Mouse (Mus musculus) hindbrain, embryonic 12.5 days (tissue): ENCODE results near the gene Lce3c. TPM values are rescaled to one million over a fixed set of nuclear protein-coding genes. Genes with fewer than 3 reads are reported as not detected.

Source experiments
- ATAC-seq: fragments of 200-750 bp; cut with Nextera tagmentation; 2 replicates; pipeline ENCODE4 v1.8.0; 2017; ENCODE audit warnings: moderate TSS enrichment; ENCODE audit not compliant: low FRiP score
- H3K27ac ChIP-seq: fragments of 300-500 bp; sonication (generic); 2 replicates; pipeline ENCODE4 v1.5.1; 2016; ENCODE audit warnings: mild to moderate bottlenecking
- H3K27me3 ChIP-seq: fragments of 300-500 bp; sonication (generic); 2 replicates; pipeline ENCODE4 v1.6.1; 2016; ENCODE audit warnings: mild to moderate bottlenecking
- H3K36me3 ChIP-seq: fragments of 300-500 bp; sonication (generic); 2 replicates; pipeline ENCODE4 v1.6.1; 2016; ENCODE audit warnings: mild to moderate bottlenecking
- H3K4me1 ChIP-seq: fragments of 300-500 bp; sonication (generic); 2 replicates; pipeline ENCODE4 v1.6.1; 2016
- H3K4me2 ChIP-seq: fragments of 300-500 bp; sonication (generic); replicated peaks from 2 replicates; pipeline ENCODE4 v1.6.1; 2016; ENCODE audit warnings: mild to moderate bottlenecking
- H3K4me3 ChIP-seq: fragments of 300-500 bp; sonication (generic); 2 replicates; pipeline ENCODE4 v1.5.1; 2016; ENCODE audit warnings: mild to moderate bottlenecking
- H3K9ac ChIP-seq: fragments of 300-500 bp; sonication (generic); 2 replicates; pipeline ENCODE4 v1.6.1; 2016; ENCODE audit warnings: mild to moderate bottlenecking, moderate library complexity
- H3K9me3 ChIP-seq: fragments of 300-500 bp; sonication (generic); replicated peaks from 2 replicates; pipeline ENCODE4 v1.6.1; 2016; ENCODE audit warnings: mild to moderate bottlenecking
- WGBS: fragments of 180-500 bp; shearing (Covaris S2); methylation state at CpG from one replicate; pipeline ENCODE4 v1.1.7; 2016; 5-methylcytosine and 5-hydroxymethylcytosine counted together
- polyA plus RNA-seq: library from polyadenylated mRNA; unstranded; fragments of >200 nt; fragmentation: Nextera tagmentation; extraction: Ambion mirVana; gene quantifications from 2 replicates; pipeline ENCODE4 v1.2.1, GENCODE M21; 2016

Lce3c gene
- not detected in 2 replicates for polyA plus RNA-seq

GRCm38 (mm10) chr3:92944186-92944585 lies at the start of gene Lce3c:
Gene Lce3c, plus strand, starts transcription at chr3:92944486.
- Histone ChIP-seq H3K27me3 (no peaks in the 10 kb centered on the region), H3K4me2 (no peak within 1 kb of the TSS), H3K4me3 (no peak within 1 kb of the TSS), H3K9ac (no peak within 1 kb of the TSS), H3K9me3 (no peaks in the 10 kb centered on the region), H3K27ac (no peak within 1 kb of the TSS), H3K36me3 (no peaks in the 10 kb centered on the region), H3K4me1 (no peaks in the 10 kb centered on the region)
- WGBS: 81% methylated on average over 1 of the region's 1 CpGs
- ATAC-seq: no peak

DNA sequence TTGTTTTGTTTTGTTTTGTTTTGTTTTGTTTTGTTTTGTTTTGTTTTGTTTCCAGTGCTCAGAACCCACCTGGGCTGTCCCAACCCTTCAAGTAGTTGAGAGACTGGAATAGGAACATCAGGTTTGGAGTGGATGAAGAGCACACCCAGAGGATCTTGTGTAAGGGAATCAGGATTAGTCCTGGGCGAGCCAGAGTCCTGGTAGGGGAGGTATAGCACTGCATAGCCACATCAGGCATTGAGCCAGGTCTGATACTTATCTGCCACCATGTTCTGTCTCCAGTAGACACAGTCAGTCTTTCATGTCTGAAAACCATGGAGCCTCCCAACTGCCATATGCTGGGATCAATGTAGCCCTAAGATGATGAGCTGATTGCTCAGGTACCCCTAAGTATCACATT lies 49.8 kb upstream of the Lce3c start:
- H3K9ac ChIP-seq: no peak overlapping the region
- no peaks in the 10 kb centered on the region for H3K36me3 ChIP-seq
- no peaks in the 10 kb centered on the region for H3K4me1 ChIP-seq
- H3K9me3 ChIP-seq: no peaks in the 10 kb centered on the region
- no peak overlapping the region for H3K27ac ChIP-seq
- 65% methylated on average over 1 of the region's 1 CpGs for WGBS
- ATAC-seq: no peak
- H3K4me3 ChIP-seq: no peak overlapping the region
- H3K4me2 ChIP-seq: no peak overlapping the region
- no peaks in the 10 kb centered on the region for H3K27me3 ChIP-seq

DNA sequence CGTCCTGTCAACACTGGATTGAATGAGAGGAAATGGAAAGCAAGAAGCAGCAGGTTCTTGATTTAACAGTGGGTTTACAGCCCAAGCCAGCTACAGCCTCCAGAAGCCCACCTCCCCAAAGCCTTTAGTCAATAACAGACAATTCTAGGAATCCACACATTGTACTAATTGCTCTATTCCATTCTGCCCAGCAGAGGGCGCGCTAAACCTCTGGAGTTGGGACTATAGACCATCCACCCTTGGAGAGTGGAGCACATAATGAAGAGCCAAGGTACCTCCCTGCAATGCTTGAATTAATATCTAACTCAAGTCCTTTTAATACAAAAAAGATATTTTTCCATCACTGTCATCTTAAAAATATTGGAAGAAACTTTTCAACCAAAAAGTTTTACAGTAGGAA lies 41.3 kb upstream of the Lce3c start:
- ATAC-seq: no peak
- WGBS: 33% methylated on average over 3 of the region's 3 CpGs
- Histone ChIP-seq H3K9ac (no peak overlapping the region), H3K4me3 (no peak overlapping the region), H3K4me2 (no peak overlapping the region), H3K27ac (no peak overlapping the region), H3K4me1 (no peaks in the 10 kb centered on the region), H3K36me3 (no peaks in the 10 kb centered on the region), H3K9me3 (no peaks in the 10 kb centered on the region), H3K27me3 (no peaks in the 10 kb centered on the region)

DNA sequence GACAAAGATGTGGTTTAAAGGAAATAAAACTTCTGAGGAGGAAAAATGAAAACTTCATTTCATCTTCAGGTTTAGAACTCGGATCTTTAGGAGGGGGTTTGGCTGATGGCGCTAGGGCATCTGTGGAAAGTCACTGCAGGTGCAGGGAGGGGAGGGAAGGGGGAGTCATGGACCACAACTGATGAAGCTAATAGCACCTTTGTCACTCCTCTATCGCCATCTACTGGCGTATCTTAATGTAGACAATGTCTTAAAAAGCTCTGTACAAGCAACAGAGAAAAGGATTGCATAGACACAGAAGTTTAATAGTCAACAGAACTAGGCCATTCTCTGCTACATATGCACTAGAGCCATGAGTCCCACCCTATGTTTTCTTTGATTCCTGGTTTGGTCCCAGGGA lies 40.6 kb upstream of the Lce3c start:
- H3K4me3 ChIP-seq: no peak overlapping the region
- H3K4me1 ChIP-seq: no peaks in the 10 kb centered on the region
- no peaks in the 10 kb centered on the region for H3K36me3 ChIP-seq
- no peak for ATAC-seq
- H3K27me3 ChIP-seq: no peaks in the 10 kb centered on the region
- H3K4me2 ChIP-seq: no peak overlapping the region
- WGBS: 26% methylated on average over 4 of the region's 4 CpGs
- H3K9ac ChIP-seq: no peak overlapping the region
- H3K9me3 ChIP-seq: no peaks in the 10 kb centered on the region
- no peak overlapping the region for H3K27ac ChIP-seq

- no peaks in the 10 kb centered on the region for H3K9me3 ChIP-seq
- no peak for ATAC-seq
- 50% methylated on average over 3 of the region's 3 CpGs for WGBS
These were observed 39.1 kb upstream of the Lce3c start for GRCm38 (mm10) chr3:92905182-92905581.

GRCm38 (mm10) chr3:92907571-92907970 lies 36.7 kb upstream of the Lce3c start:
- no peak for ATAC-seq

More at GRCm38 (mm10) chr3:92905182-92905581, 39.1 kb upstream of the Lce3c start:
- no peak overlapping the region for H3K4me2 ChIP-seq
- no peaks in the 10 kb centered on the region for H3K4me1 ChIP-seq
- H3K9ac ChIP-seq: no peak overlapping the region
- no peaks in the 10 kb centered on the region for H3K27me3 ChIP-seq
- no peaks in the 10 kb centered on the region for H3K36me3 ChIP-seq
- no peak overlapping the region for H3K27ac ChIP-seq
- no peak overlapping the region for H3K4me3 ChIP-seq

GRCm38 (mm10) chr3:92920364-92920763 lies 23.9 kb upstream of the Lce3c start:
- ATAC-seq: no peak
- Histone ChIP-seq H3K27ac (no peak overlapping the region), H3K27me3 (no peaks in the 10 kb centered on the region), H3K9me3 (no peaks in the 10 kb centered on the region), H3K4me3 (no peak overlapping the region), H3K4me1 (no peaks in the 10 kb centered on the region), H3K9ac (no peak overlapping the region), H3K36me3 (no peaks in the 10 kb centered on the region), H3K4me2 (no peak overlapping the region)
- 69% methylated on average over 4 of the region's 4 CpGs for WGBS

More at GRCm38 (mm10) chr3:92907571-92907970, 36.7 kb upstream of the Lce3c start:
- Histone ChIP-seq H3K9me3 (no peaks in the 10 kb centered on the region), H3K36me3 (no peaks in the 10 kb centered on the region), H3K4me3 (no peak overlapping the region), H3K4me1 (no peaks in the 10 kb centered on the region), H3K27me3 (no peaks in the 10 kb centered on the region), H3K9ac (no peak overlapping the region), H3K4me2 (no peak overlapping the region), H3K27ac (no peak overlapping the region)
- 29% methylated on average over 4 of the region's 4 CpGs for WGBS

GRCm38 (mm10) chr3:92926130-92926529 lies 18.2 kb upstream of the Lce3c start, which contains the start of gene Lce3a:
Gene Lce3a, minus strand, starts transcription at chr3:92926230.
- Histone ChIP-seq H3K27me3 (no peaks in the 10 kb centered on the region), H3K4me3 (no peak within 1 kb of the TSS), H3K36me3 (no peaks in the 10 kb centered on the region), H3K4me1 (no peaks in the 10 kb centered on the region), H3K4me2 (no peak within 1 kb of the TSS), H3K27ac (no peak within 1 kb of the TSS), H3K9me3 (no peaks in the 10 kb centered on the region), H3K9ac (no peak within 1 kb of the TSS)
- no peak for ATAC-seq
- WGBS: 73% methylated on average over 2 of the region's 2 CpGs

- 62% methylated on average over 2 of the region's 2 CpGs for WGBS
- no peaks in the 10 kb centered on the region for H3K36me3 ChIP-seq
These were observed 11.6 kb upstream of the Lce3c start, which contains the start of gene Lce3b for GRCm38 (mm10) chr3:92932679-92933078. Gene Lce3b, plus strand, starts transcription at chr3:92932979.

GRCm38 (mm10) chr3:92957090-92957489 lies 12.8 kb downstream of the Lce3c start, which contains the start of gene Lce3d:
Gene Lce3d, plus strand, starts transcription at chr3:92957390.
- no peak within 1 kb of the TSS for H3K4me3 ChIP-seq
- no peaks in the 10 kb centered on the region for H3K27me3 ChIP-seq
- no peak within 1 kb of the TSS for H3K9ac ChIP-seq
- H3K4me2 ChIP-seq: no peak within 1 kb of the TSS
- H3K9me3 ChIP-seq: no peaks in the 10 kb centered on the region
- no peaks in the 10 kb centered on the region for H3K36me3 ChIP-seq
- no peaks in the 10 kb centered on the region for H3K4me1 ChIP-seq
- H3K27ac ChIP-seq: no peak within 1 kb of the TSS
- WGBS: 92% methylated on average over 1 of the region's 1 CpGs
- ATAC-seq: no peak

More at GRCm38 (mm10) chr3:92932679-92933078, 11.6 kb upstream of the Lce3c start, which contains the start of gene Lce3b:
- H3K4me2 ChIP-seq: no peak within 1 kb of the TSS
- no peaks in the 10 kb centered on the region for H3K27me3 ChIP-seq
- H3K9me3 ChIP-seq: no peaks in the 10 kb centered on the region
- H3K9ac ChIP-seq: no peak within 1 kb of the TSS
- no peak within 1 kb of the TSS for H3K4me3 ChIP-seq
- no peak for ATAC-seq
- no peaks in the 10 kb centered on the region for H3K4me1 ChIP-seq
- no peak within 1 kb of the TSS for H3K27ac ChIP-seq

- H3K4me3 ChIP-seq: no peak within 1 kb of the TSS
- H3K9ac ChIP-seq: no peak within 1 kb of the TSS
- no peak within 1 kb of the TSS for H3K27ac ChIP-seq
- H3K9me3 ChIP-seq: no peaks in the 10 kb centered on the region
- no peak for ATAC-seq
- H3K4me1 ChIP-seq: no peaks in the 10 kb centered on the region
- no peaks in the 10 kb centered on the region for H3K27me3 ChIP-seq
- H3K4me2 ChIP-seq: no peak within 1 kb of the TSS
- WGBS: 89% methylated on average over 2 of the region's 2 CpGs
- no peaks in the 10 kb centered on the region for H3K36me3 ChIP-seq
These were observed 22.5 kb downstream of the Lce3c start, which contains the start of gene Lce3e for GRCm38 (mm10) chr3:92966761-92967160. Gene Lce3e, plus strand, starts transcription at chr3:92967061.

GRCm38 (mm10) chr3:92978484-92978883 lies 34.2 kb downstream of the Lce3c start:
- H3K27me3 ChIP-seq: no peaks in the 10 kb centered on the region
- 82% methylated on average over 2 of the region's 2 CpGs for WGBS

DNA sequence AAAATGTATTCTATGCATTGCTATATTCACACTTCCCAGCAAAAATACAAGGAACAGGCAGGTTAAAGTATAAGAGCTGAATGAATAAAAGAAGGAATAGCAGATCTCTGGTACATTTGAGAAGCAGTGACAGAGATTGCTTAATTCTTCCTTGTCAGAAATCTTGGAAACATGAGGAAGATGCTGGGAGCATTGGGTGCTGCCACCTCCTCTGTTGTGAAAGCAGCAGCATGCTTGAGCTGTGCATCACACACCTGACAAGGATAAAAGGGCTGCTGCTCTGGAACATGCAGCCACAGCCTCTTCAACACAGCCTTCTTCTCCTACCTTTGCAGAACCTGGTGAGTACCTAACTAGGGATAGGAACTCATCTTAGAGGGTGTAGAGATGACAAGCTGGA lies 47.6 kb downstream of the Lce3c start, which contains the start of gene Lce3f:
Lce3f (plus strand) TSS at position 301 of the 400 bp plus-strand sequence.
- H3K36me3 ChIP-seq: no peaks in the 10 kb centered on the region
- no peak for ATAC-seq
- H3K4me2 ChIP-seq: no peak within 1 kb of the TSS

More at GRCm38 (mm10) chr3:92978484-92978883, 34.2 kb downstream of the Lce3c start:
- no peaks in the 10 kb centered on the region for H3K4me1 ChIP-seq
- H3K27ac ChIP-seq: no peak overlapping the region
- no peak overlapping the region for H3K9ac ChIP-seq
- H3K9me3 ChIP-seq: no peaks in the 10 kb centered on the region
- H3K4me2 ChIP-seq: no peak overlapping the region
- H3K4me3 ChIP-seq: no peak overlapping the region
- no peaks in the 10 kb centered on the region for H3K36me3 ChIP-seq
- no peak for ATAC-seq

More for the DNA sequence above, 47.6 kb downstream of the Lce3c start, which contains the start of gene Lce3f:
- Histone ChIP-seq H3K27me3 (no peaks in the 10 kb centered on the region), H3K9ac (no peak within 1 kb of the TSS), H3K4me3 (no peak within 1 kb of the TSS), H3K27ac (no peak within 1 kb of the TSS), H3K4me1 (no peaks in the 10 kb centered on the region), H3K9me3 (no peaks in the 10 kb centered on the region)
